Mouse (Mus musculus) kidney, adult 2 months (tissue): ENCODE measurements around the gene Nmur1. TPM values are rescaled to one million over a fixed set of nuclear protein-coding genes. Genes with fewer than 3 reads are reported as not detected.

Experiments used
- DNase-seq: peaks from one replicate; pipeline ENCODE4 v3.0.0; 2021
- H3K27ac ChIP-seq: fragments of 200-500 bp; 2 replicates; pipeline ENCODE4 v1.5.1; 2012; ENCODE audit warnings: low read depth, low read length, control low read depth, inconsistent platforms; ENCODE audit not compliant: insufficient read depth
- H3K27me3 ChIP-seq: fragments of 200-500 bp; replicated peaks from 2 replicates; pipeline ENCODE4 v1.6.1; 2012; ENCODE audit warnings: mild to moderate bottlenecking, moderate library complexity, low read length, inconsistent platforms; ENCODE audit not compliant: control insufficient read depth, insufficient read depth
- H3K36me3 ChIP-seq: fragments of 200-500 bp; 2 replicates; pipeline ENCODE4 v1.6.1; 2012; ENCODE audit warnings: mild to moderate bottlenecking, moderate library complexity, low read length, inconsistent platforms; ENCODE audit not compliant: control insufficient read depth, insufficient read depth
- H3K4me1 ChIP-seq: fragments of 200-500 bp; 2 replicates; pipeline ENCODE4 v1.6.1; 2011; ENCODE audit warnings: low read length; ENCODE audit not compliant: control insufficient read depth, insufficient read depth
- H3K4me3 ChIP-seq: fragments of 200-500 bp; 2 replicates; pipeline ENCODE4 v1.5.1; 2011; ENCODE audit warnings: mild to moderate bottlenecking, low read depth, low read length, control low read depth; ENCODE audit not compliant: insufficient read depth
- CTCF ChIP-seq: fragments of 200-500 bp; conservative IDR thresholded peaks from 2 replicates; pipeline ENCODE4 v1.5.1; 2011; ENCODE audit warnings: low read depth, mild to moderate bottlenecking, control low read depth, low read length, moderate library complexity, mixed read lengths; ENCODE audit not compliant: insufficient read depth, insufficient read length
- POLR2A ChIP-seq: fragments of 200-500 bp; IDR thresholded peaks from one replicate; pipeline ENCODE4 v1.6.1; 2011; ENCODE audit warnings: low read depth, low read length, control low read depth
- WGBS: fragments of 180-500 bp; shearing (Covaris S2); methylation state at CpG from one replicate; pipeline ENCODE4 v1.1.7; 2018; 5-methylcytosine and 5-hydroxymethylcytosine counted together
- polyA plus RNA-seq: library from polyadenylated mRNA; depleted of rRNA; stranded (reverse); fragments of >200 nt; gene quantifications from 2 replicates; pipeline ENCODE4 v1.2.3, GENCODE M21; 2012

Gene Nmur1
- polyA plus RNA-seq, 1 experiment = 0.23 TPM

GRCm38 (mm10) chr1:86464875-86465224 is 38.8 kb upstream of the Nmur1 start:
- DNase-seq = peak; percentile 68
- peak overlapping the region; percentile 37 for H3K27ac ChIP-seq
- 47% methylated on average over 4 of the region's 4 CpGs for WGBS

GRCm38 (mm10) chr1:86464223-86464874 is 38.3 kb upstream of the Nmur1 start:
- H3K36me3 ChIP-seq = no peaks in the 10 kb centered on the region
- TF ChIP-seq POLR2A = no peak
- no peak for TF ChIP-seq CTCF
- no peaks in the 10 kb centered on the region; the same call in 1 of the 2 replicates for H3K4me1 ChIP-seq
- H3K27me3 ChIP-seq = no peaks in the 10 kb centered on the region
- peak overlapping the region; percentile 37 for H3K27ac ChIP-seq
- no peak overlapping the region for H3K4me3 ChIP-seq
- no peak for DNase-seq
- WGBS = 67% methylated on average over 9 of the region's 9 CpGs

More at GRCm38 (mm10) chr1:86464875-86465224, 38.8 kb upstream of the Nmur1 start:
- H3K4me1 ChIP-seq = peaks cover under 1% of the 10 kb centered on the region; the same call in 1 of the 2 replicates
- no peak overlapping the region for H3K4me3 ChIP-seq
- no peak for TF ChIP-seq POLR2A
- TF ChIP-seq CTCF = no peak
- no peaks in the 10 kb centered on the region for H3K36me3 ChIP-seq
- no peaks in the 10 kb centered on the region for H3K27me3 ChIP-seq

GRCm38 (mm10) chr1:86459371-86459770 is 33.3 kb upstream of the Nmur1 start:
- Histone ChIP-seq H3K27ac (no peak overlapping the region), H3K36me3 (no peaks in the 10 kb centered on the region), H3K4me1 (no peaks in the 10 kb centered on the region), H3K27me3 (no peaks in the 10 kb centered on the region), H3K4me3 (no peak overlapping the region)
- WGBS = 81% methylated on average over 4 of the region's 4 CpGs
- no peak for DNase-seq
- no peak for TF ChIP-seq CTCF
- no peak for TF ChIP-seq POLR2A

- Histone ChIP-seq H3K4me3 (no peak overlapping the region), H3K27me3 (no peaks in the 10 kb centered on the region), H3K27ac (no peak overlapping the region), H3K4me1 (no peaks in the 10 kb centered on the region), H3K36me3 (no peaks in the 10 kb centered on the region)
- no peak for DNase-seq
- TF ChIP-seq POLR2A (no peak), CTCF (no peak)
- 73% methylated on average over 13 of the region's 13 CpGs for whole genome bisulfite sequencing
These were observed 31.0 kb upstream of the Nmur1 start for GRCm38 (mm10) chr1:86456892-86457581.

- H3K27me3 ChIP-seq = no peaks in the 10 kb centered on the region
- H3K4me1 ChIP-seq = 0 out of 2 replicates have a peak, but pooled peaks cover 3% of the 10 kb centered on the region
- no peak overlapping the region for H3K4me3 ChIP-seq
- H3K36me3 ChIP-seq = no peaks in the 10 kb centered on the region
- H3K27ac ChIP-seq = no peak overlapping the region
- TF ChIP-seq CTCF (no peak), POLR2A (no peak)
- WGBS = 83% methylated on average over 5 of the region's 5 CpGs
- DNase-seq = no peak
These were observed 26.7 kb upstream of the Nmur1 start for GRCm38 (mm10) chr1:86452713-86453112.

GRCm38 (mm10) chr1:86449966-86450365 is 23.9 kb upstream of the Nmur1 start:
- WGBS = 50% methylated on average over 6 of the region's 6 CpGs
- H3K4me1 ChIP-seq = 0 out of 2 replicates have a peak, but pooled peaks cover 3% of the 10 kb centered on the region
- H3K27ac ChIP-seq = no peak overlapping the region
- H3K27me3 ChIP-seq = no peaks in the 10 kb centered on the region
- no peak overlapping the region for H3K4me3 ChIP-seq
- TF ChIP-seq POLR2A = no peak
- no peak for TF ChIP-seq CTCF
- no peak for DNase-seq
- H3K36me3 ChIP-seq = no peaks in the 10 kb centered on the region

- no peak overlapping the region for H3K4me3 ChIP-seq
- H3K27ac ChIP-seq = peak overlapping the region; percentile 89
- DNase-seq = no peak
- no peaks in the 10 kb centered on the region for H3K27me3 ChIP-seq
- TF ChIP-seq CTCF (no peak), POLR2A (no peak)
- 10% methylated on average over 4 of the region's 4 CpGs for WGBS
- H3K4me1 ChIP-seq = peaks cover 5% of the 10 kb centered on the region; the same call in 1 of the 2 replicates
- no peaks in the 10 kb centered on the region for H3K36me3 ChIP-seq
These were observed 22.2 kb upstream of the Nmur1 start for GRCm38 (mm10) chr1:86448272-86448671.
